Mouse (Mus musculus) liver, embryonic 18 days (tissue): Measurements from ENCODE around the gene Mipol1. TPM values are rescaled to one million over a fixed set of nuclear protein-coding genes. Genes with fewer than 3 reads are reported as not detected.

ENCODE experiments used
- polyA plus RNA-seq: library from polyadenylated mRNA; depleted of rRNA; stranded (reverse); fragments of >200 nt; gene quantifications from 2 replicates; pipeline ENCODE4 v1.2.3, GENCODE M21; 2012; rRNA removed

Mipol1 gene
- 1.2 and 1.5 TPM in 2 replicates for polyA plus RNA-seq

GRCm38 (mm10) chr12:57230192-57230706, at the start of gene Mipol1, which contains the start of gene Prps1l3:
TSS of gene Mipol1 (plus strand) at chr12:57230427.
TSS of gene Prps1l3 (plus strand) at chr12:57230412.

GRCm38 (mm10) chr12:57197363-57198026, 32.7 kb upstream of the Mipol1 start, which contains the start of gene Slc25a21:
TSS of gene Slc25a21 (minus strand) at chr12:57197472.

Other genes starting within 250 kb of the Mipol1 start
- 3.9 and 4.0 TPM in 2 replicates for gene Slc25a21, start 33.0 kb upstream of the Mipol1 start, polyA plus RNA-seq
- gene Prps1l3, start within 50 bp of the Mipol1 start, polyA plus RNA-seq: 13.2 and 15.5 TPM in 2 replicates